Mouse (Mus musculus): ENCODE results near the gene Olfr70.
A peak's percentile ranks its signal among the peaks of the same experiment; 100 is the strongest.

The Olfr70 gene

DNA sequence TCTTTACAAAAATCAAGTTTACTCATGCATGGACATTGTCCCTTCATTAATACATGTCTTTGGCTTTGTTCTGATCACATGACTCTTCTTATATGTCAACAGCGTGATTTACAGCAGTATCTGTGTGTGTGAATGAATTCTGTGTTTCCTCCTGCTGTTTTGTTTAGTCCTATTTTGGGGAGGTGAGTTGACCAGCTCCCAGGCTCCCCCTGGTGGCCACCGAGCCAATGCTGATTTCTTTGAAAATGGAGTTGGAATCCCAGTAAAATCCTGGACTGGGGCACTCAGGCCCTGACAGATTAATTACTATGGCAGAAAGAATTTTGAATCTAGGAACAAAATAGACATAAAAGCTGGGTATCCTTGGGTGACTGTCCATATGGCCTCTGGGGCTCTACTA is 11.2 kb upstream of the Olfr70 start:
- peak; percentile 83 for DNase-seq (ENCODE audit: low read depth, low spot score)

DNA sequence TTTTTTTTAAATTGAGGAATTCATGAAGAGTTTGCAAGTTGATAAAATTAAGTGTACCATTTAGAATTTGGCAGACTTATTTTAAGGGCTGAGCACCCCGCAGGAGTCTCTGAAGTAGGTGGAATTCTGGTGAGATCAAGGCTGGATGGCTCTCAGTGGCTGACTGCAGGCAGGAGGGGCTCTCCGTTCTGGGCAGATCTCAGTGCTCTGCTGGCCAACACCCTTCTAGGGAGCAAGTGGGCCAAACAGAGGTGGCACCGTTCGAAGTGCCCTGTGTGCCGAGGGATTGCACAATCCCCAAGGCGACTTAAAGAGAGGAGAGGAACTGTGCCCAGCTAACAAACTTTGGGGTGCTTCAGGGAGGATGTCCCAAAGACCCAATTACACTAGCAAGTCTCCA is 9.3 kb upstream of the Olfr70 start, which contains the start of gene Olfr71:
Gene Olfr71, minus strand, starts transcription at position 387 of the 400 bp plus-strand sequence.
- no peak for DNase-seq (ENCODE audit: low read depth, low spot score)

DNA sequence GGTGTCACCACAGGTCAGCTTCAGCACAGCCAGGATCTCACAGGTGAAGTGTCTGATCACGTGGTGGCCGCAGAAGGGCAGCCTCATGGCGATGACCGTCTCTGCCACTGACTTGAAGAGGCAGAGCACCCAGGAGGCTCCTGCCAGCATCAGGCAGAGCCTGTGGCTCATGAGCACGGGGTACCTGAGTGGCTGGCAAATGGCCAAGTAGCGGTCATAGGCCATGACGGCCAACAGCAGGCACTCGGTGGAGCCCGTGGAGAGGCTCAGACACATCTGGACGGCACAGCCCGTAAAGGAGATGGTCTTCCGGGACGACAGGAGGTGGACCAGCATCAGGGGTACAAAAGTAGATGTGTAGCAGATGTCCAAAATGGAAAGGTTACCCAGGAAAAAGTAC is 5.4 kb upstream of the Olfr70 start:
- no peak for DNase-seq (ENCODE audit: low read depth, low spot score)

DNA sequence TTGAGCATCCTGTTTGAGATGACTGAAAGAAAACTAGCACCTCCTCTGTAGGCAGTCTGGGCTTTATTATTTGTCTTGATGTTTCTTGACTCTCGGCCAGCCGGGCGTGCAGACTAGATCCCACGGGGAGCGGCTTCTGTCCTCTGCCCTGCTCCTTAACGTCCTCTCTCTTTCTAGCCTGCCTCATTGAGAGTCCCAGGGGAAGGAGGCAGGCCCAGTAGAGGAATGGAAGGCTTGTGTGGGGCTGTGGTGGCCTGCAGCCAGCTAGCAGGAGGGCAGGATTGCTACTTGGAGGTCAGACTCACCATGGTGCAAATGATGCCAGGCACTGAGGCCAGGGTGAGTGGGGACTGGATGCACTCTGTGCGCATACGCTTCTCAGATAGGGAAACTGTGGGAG is 3.2 kb upstream of the Olfr70 start:
- DNase-seq (ENCODE audit: low read depth, low spot score): no peak

DNA sequence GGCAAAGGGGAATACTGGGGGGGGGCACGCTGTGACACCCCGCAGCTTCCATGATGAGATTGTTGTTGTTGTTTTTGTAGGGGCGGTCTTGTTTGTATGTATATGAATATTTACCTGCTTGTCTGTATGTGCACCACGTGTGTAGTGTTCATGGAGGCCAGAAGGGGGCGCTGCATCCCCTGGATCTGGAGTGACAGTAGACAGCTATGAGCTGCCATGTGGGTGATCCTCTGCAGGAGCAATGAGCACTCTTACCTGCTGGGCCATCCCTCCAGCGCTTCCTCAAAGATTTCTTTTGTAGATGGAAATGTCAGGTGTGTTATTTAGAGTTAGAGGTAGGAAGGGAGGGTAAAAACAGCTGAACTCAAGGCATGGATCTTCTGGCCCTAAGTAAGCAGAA is 2.8 kb upstream of the Olfr70 start:
- no peak for DNase-seq (ENCODE audit: low read depth, low spot score)

DNA sequence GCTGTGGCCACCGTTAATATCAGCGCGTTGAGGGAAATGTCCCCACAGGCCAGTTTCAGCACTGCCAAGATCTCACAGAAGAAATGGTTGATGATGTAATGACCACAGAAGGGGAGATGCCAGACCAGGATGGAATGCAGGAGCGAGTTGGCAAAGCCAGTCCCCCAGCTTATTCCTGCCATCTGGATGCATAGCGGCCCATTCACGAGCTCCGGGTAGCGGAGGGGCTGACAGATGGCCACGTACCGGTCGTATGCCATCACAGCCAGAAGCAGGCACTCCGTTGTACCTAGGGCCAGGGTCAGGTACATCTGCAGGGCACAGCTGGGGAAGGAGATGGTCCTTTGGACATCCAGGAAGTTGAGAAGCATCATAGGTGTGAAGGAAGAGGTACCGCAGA is 4.0 kb downstream of the Olfr70 start:
- DNase-seq (ENCODE audit: low read depth, low spot score): no peak

DNA sequence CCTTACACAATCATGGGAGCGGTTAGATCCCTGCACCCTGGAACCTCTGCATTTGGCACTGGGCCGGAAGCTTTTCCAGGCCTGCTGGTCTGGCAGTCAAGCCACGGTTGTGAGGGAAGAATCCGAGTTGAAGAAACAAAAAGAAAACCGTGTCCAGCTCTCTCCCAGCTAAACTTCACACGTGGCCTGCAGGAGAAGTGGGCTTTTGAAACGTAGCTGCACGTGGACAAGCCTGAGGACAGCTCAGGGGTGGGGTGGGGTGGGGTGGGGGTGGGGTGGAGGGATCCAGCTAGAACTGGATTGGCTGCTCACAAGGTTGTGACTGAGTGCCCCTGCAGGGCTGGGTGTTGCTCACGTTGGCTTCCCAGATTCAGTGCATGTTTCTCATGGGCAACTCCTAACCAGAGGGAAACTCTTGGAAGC is 5.3 kb downstream of the Olfr70 start:
- no peak for DNase-seq (ENCODE audit: low read depth, low spot score)

DNA sequence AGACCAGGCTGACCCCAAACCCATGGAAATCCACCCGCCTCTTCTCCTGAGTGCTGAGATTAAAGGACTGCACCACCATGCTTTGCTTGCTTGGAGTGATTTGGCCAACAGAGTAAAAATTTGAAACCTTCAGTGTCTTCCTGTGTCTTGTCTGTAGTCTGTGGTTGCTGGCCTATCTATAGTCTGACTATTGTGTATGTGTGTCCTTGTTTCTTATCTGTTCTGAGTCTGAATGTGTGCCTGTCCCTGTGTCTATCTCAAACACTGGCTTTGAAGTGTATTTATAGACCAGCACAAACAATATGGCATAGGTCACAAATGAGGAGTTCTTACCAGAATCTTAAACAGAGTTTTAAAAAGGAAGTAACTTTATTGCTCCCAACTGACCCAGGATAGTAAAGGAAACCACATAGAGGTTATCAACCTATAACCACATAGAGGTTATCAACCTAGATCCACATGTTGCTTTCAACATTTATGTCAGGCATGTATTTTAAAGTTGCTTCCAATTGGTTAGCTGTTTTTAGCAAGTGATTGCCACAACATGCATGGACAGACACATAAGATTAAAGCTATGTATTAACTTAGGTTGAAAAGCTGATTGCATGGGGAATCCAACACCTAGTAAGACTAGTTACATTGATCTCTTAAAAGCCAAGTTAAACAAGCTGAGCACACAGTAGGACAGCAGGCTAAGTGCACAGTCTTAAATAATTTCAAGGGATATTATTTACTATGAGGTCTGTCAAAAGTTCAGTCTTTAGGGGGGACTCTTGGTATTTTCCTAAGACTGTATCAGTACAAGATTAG is 6.0 kb downstream of the Olfr70 start:
- no peak for DNase-seq (ENCODE audit: low read depth, low spot score)

DNA sequence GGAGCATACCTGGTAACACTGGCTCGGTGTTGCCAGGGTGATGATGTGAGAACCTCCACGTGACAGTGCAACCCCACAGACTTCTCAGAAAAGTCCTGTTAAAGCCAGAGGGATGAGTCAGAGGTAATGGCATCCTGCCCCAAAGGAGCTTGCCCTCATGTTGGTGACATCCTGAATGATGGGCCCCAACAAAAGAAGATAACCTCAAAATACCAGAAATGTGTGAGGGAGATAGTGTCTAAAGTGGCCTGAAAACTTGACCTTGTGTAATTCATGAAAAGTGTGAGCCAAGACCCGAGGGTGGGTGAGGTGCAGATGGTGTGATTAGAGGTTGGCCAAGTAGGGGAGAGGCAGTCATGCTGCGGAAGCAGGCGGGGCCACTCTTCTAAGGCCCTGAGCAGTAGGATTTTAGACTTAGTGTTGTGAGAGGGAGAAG is 6.8 kb downstream of the Olfr70 start:
- no peak for DNase-seq (ENCODE audit: low read depth, low spot score)

DNA sequence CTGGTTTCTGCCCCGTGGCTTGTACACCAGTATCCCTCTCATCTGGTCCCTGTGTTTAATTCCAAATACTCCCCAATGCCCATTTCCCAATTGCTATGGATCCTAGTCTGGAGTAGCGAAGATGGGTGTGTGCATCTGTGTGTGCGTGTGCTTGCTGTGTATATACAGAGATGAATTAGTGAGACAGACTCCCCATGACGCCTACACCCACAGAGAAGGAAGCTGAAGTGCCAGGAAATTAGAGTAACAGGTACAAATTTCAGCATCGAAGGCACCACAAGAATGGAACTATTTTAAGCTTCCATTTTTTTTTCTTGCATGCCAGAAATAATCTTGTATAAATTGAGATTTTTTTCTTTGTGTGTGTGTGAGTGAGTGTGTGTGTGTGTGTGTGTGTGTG is 9.6 kb downstream of the Olfr70 start:
- DNase-seq (ENCODE audit: low read depth, low spot score): no peak

DNA sequence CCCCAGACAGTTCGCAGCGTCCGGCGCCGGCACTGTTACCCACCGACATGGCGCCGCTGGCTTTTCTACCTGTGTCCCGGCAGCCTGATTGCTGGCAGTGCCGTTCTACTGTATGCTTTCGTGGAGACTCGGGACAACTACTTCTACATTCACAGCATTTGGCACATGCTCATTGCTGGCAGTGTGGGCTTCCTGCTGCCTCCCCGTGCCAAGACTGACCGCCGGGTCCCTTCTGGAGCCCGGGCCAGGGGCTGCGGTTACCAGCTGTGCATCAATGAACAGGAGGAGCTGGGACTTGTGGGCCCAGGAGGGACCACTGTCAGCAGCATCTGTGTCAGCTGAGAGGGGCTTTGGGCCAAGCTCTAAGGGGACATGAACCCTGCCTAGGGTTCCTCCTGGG is 10.6 kb downstream of the Olfr70 start:
- no peak for DNase-seq (ENCODE audit: low read depth, low spot score)

DNA sequence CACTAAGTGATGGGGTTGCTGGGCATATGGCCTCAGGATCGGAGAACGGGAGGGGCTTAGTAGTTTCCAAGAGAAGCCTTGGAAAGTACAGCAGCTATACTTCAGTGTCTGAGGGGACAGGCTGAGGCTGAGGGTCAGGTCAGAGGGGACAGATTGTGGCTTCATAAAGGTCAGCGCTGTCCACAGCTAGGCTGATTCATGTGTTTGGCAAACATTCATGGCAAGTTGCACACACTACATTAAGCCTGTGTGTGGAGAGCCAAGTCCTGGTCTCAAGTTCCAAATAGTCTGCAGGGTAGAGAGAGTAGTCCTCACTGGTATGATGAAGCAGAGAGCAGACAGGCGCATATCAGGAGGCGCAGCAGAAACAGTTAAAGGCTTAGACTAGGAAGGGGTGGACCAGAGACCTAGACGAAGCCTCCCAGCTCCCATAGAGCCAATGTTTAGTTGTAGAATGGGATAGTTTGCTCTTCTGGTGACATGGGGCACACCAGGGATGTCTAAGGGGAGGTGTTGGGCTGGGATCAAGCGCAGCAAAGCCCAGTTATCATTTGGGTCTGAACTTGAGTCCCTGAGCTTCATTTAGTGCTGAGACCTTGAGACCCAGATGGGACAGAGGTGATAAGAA is 21.1 kb downstream of the Olfr70 start:
- no peak for DNase-seq (ENCODE audit: low read depth, low spot score)

DNA sequence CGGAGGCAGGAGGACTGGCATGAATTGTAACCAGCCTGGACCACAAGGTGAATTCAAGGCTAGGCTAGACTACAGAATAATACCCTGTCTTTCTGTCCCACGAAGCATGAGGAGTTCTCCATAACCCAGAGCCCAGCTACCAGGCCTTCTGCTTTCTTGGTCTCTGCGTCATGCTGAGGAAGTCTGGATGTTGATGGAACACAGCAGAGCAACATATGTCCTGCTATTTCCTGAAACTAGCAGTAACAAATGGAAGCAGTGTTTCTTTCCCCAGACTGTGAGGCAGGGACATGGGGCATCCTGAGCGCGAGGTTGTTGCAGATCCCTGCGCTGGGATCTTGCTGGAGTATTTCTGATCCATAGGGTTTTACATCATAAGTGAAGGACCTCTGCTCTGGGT is 22.1 kb downstream of the Olfr70 start:
- DNase-seq (ENCODE audit: low read depth, low spot score): no peak

DNA sequence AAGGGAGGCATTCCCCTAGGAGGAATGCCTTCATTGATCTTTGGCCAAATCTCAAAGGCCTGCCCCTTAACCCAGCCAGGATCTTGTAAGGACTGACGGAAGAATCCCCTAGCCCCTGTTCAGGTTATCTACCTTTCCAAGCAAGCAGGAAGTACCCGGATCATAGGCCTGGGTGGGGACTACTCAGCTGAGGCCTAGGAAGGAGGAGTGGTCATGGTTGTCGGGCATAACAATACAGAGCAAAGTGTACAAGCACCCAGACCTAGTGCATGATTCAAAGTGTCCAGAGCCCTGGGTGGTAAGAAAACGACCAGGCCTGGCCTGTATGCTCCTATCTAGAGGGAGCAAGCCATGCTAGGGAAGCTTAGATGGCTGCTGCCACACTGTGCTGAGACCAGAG is 25.0 kb downstream of the Olfr70 start:
- no peak for DNase-seq (ENCODE audit: low read depth, low spot score)

DNA sequence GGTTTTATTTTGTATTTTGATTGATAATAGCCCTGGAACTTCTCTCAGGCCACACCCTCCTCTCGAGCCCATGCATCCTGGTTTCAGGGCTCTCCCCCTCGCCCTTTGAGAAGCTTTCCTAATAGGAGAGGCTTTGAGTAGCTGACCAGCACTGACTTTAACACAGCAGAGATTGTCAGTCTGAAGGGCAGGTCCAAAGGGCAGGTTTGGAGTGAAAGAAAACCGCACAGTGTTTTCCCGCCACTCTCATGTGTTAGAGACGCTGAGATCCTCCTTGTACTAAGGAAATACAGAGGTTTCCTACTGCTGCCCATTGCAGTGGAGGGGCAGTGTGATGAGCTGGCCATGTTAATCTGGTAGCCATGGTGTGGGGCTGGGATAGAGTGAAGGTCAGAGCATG is 25.6 kb downstream of the Olfr70 start:
- no peak for DNase-seq (ENCODE audit: low read depth, low spot score)

DNA sequence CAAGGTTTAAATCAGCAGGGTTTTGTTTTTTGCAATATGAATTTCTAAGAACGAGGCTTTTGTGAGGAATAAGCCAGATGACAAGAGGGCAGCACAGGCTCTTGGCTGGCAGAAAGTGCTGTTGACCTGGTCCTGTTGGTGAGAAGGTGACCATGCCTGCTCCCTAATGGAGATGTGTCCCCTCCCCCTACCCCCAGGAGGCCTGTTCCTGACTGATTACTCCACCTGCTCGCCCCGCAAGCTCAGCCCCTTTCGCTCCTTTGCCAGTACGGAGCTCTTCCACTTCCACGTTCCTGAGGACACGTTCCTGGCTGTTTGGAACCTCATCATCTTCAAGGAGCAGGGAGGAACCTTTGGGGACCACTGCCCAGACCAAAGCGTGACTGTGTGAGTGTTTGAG is 26.9 kb downstream of the Olfr70 start:
- no peak for DNase-seq (ENCODE audit: low read depth, low spot score)

DNA sequence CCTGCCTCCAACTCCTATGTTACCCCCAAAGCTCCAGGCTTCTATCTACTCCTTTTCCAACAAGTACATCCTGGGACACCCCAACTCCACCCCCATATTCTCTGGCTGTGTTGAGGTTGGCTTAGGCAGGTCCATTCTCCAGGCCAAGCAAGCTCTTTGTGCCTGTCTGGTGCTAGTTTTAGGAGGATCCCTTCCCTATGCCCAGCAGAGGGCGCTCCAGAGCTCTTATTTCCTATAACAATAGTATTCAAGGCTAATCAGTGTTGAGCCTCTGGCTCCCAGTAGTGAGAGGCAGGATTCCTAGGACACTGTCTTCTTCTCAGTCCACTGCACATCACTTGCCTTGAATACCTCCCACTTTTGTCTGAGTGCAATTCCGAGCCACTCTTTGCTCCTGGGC is 28.5 kb downstream of the Olfr70 start:
- DNase-seq (ENCODE audit: low read depth, low spot score): peak; percentile 93

DNA sequence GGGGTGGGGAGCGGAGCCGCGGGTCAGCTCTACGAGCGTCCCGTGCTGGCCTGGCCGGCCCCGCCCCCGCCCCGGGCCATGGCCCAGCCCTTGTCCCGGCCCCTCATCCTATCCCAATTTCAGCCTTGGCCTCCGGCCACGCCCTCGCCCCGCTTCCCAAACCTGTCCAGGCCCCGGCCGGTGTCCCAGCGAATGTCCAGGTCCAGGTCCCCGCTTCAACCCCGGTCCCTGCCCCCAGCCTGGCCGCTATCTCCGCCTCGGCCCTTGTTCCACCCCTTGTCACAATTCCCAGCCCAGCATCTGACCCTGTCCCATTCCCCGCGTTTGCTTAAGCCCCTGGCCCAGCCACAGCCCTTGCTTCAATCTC is 31.2 kb downstream of the Olfr70 start:
- DNase-seq (ENCODE audit: low read depth, low spot score): peak; percentile 60

DNA sequence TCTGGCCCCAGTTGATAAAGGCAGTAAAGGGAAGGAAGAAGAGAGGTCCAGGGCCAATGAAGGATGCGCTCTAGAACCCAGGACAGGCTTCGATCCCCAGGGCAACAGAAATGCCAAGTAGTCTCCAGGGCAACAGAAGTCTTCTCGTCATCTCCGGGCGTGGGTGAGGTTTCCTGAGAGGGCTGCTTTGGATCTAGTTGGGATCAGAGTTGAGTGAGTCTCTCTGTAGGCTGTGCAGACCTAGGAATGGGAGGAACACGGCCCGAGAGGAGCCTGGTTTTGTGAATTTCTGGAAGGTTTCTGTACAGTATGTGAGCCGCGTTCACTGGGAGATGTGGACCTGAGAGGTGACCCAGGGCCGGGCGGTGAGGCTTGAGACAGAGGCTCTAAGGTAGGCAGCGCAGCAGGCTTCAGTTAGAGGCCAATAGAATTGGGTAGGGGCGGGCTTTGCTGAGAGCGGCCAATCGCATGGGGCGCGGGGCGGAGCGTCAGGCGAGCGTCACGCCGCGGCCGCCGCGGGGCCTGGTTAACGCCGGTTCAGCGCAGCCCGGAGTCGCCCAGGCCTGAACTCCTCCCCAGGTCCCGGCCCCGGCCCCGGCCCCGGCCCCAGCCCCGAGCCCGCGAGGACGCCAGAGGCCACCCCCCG is 31.7 kb downstream of the Olfr70 start, which contains the start of the genes Tmem8b and Fam221b:
Gene Tmem8b, plus strand, starts transcription at position 190 of the 646 bp plus-strand sequence.
Gene Fam221b, minus strand, starts transcription at position 364 of the 646 bp plus-strand sequence.
- peak; percentile 84 for DNase-seq (ENCODE audit: low read depth, low spot score)

DNA sequence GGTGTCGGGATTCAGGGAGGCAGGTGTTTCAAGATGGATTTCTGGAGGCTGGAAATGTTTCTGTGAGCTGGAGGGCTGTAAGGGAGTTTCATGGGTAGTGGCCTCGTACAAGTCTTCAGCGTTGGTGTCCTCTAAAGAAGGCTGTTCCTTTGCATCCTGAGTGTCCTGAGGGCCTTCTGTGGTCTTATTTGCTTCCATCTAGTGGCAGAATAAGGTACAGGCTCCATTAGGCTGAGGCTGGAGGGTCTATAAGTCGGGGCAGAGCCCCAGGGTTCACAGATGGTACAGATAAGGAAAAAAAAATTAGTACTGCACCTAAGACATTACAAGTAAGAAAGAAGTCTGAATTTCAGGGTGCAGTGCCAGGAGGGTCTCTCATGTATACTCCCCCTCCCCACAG is 34.2 kb downstream of the Olfr70 start:
- DNase-seq (ENCODE audit: low read depth, low spot score): peak; percentile 40

DNA sequence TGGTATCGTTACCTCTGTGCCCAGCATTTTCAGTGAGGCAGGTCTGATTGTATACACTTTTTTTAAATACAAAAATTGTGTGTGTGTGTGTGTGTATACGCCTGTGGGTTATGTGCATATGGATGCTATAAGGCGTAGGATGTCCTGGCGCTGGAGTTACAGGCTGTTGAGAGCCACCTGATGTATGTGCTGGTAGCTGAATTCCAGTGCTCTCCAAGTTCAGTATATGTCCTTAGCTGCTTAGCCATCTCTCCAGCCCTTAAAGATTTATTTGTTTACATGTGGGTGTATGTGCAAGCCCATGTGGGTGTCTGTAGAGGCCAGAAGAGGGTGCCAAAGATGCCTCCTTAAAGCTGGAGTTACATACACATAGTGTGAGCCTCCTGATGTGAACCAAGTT is 43.5 kb downstream of the Olfr70 start:
- no peak for DNase-seq (ENCODE audit: low read depth, low spot score)

DNA sequence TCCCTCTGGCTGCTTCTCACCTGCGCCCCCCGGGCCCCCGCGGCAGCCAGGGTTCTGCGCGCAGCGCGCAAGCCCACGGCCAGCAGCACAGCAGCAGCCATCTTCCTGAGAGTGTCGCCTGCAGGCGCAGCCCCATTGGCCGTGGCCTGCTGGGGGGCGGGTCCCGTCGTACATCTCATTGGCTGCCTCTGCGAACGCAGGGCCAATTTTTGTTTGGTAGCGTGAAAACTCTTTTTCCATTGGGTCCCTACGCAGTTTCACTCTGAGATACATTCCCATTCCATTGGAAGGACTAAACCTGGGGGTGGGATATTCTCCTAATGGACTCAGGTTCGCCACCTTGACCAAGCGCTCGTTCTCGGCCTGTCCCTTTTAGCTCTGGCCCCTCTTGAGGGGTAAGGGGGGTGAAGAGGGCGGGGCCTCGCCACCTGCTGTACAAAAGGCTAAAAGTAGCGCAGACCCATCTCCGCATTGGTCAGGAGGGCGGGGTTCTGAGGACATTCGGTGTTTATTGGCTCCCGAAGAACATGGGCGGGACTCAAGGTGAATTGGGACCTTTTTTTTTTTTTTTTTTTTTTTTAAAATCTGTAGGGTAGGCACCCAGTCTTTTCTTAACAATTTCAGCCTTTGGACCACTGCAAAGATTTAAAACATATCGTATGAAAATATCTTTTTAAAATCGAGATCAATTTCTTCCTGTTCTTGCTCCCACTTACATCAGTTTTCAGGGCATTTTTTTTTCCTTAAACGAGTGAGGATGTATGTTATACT is 44.1 kb downstream of the Olfr70 start, which contains the start of gene Hint2:
Gene Hint2, minus strand, starts transcription at position 128 of the 771 bp plus-strand sequence.
- DNase-seq (ENCODE audit: low read depth, low spot score): peak; percentile 97
